Mouse (Mus musculus): ENCODE data around the gene Prdm11. TPM values are rescaled to one million over a fixed set of nuclear protein-coding genes. Genes with fewer than 3 reads are reported as not detected.

Gene Prdm11
- polyA plus RNA-seq (2015; fragmentation: Nextera tagmentation; extraction: Ambion mirVana) = 2.6 TPM in 2 replicates

- Histone ChIP-seq H3K36me3 (no peaks in the 10 kb centered on the region), H3K27me3 (no peaks in the 10 kb centered on the region), H3K9me3 (no peaks in the 10 kb centered on the region), H3K27ac (replicated peaks) (peak within 1 kb of the TSS; percentile 90), H3K4me3 (peak within 1 kb of the TSS; percentile 63), H3K9ac (replicated peaks) (peak within 1 kb of the TSS; percentile 85), H3K4me2 (replicated peaks) (peak within 1 kb of the TSS; percentile 70), H3K4me1 (peaks cover 24% of the 10 kb centered on the region)
- under 1% methylated on average over 90 of the region's 90 CpGs for WGBS
- peak; percentile 47 for ATAC-seq (replicated peaks)
Observed at GRCm38 (mm10) chr2:93045818-93046508, at the start of gene Prdm11. TSS of gene Prdm11 (minus strand) at chr2:93046167.

GRCm38 (mm10) chr2:93092347-93092746 is 46.4 kb upstream of the Prdm11 start:
- 63% methylated on average over 2 of the region's 2 CpGs for WGBS

GRCm38 (mm10) chr2:93091679-93092078 is 45.7 kb upstream of the Prdm11 start:
- Histone ChIP-seq H3K27me3 (no peaks in the 10 kb centered on the region), H3K4me3 (no peak overlapping the region), H3K27ac (replicated peaks) (peak overlapping the region; percentile 34; the same call in 1 of the 2 replicates), H3K4me2 (replicated peaks) (no peak overlapping the region), H3K36me3 (no peaks in the 10 kb centered on the region), H3K9ac (replicated peaks) (no peak overlapping the region), H3K9me3 (no peaks in the 10 kb centered on the region), H3K4me1 (peaks cover 28% of the 10 kb centered on the region)
- 4% methylated on average over 2 of the region's 2 CpGs for WGBS
- peak; percentile 65 for ATAC-seq (replicated peaks)

More at GRCm38 (mm10) chr2:93092347-93092746, 46.4 kb upstream of the Prdm11 start:
- no peaks in the 10 kb centered on the region for H3K36me3 ChIP-seq
- no peaks in the 10 kb centered on the region for H3K9me3 ChIP-seq
- no peaks in the 10 kb centered on the region for H3K27me3 ChIP-seq
- no peak for ATAC-seq (replicated peaks)
- H3K27ac ChIP-seq (replicated peaks) = peak overlapping the region; percentile 34; the same call in 1 of the 2 replicates
- no peak overlapping the region for H3K4me3 ChIP-seq
- peaks cover 28% of the 10 kb centered on the region for H3K4me1 ChIP-seq
- H3K9ac ChIP-seq (replicated peaks) = no peak overlapping the region
- H3K4me2 ChIP-seq (replicated peaks) = no peak overlapping the region

- no peaks in the 10 kb centered on the region for H3K27me3 ChIP-seq
- 41% methylated on average over 7 of the region's 7 CpGs for WGBS
- H3K4me1 ChIP-seq = peaks cover 39% of the 10 kb centered on the region
- H3K9ac ChIP-seq (replicated peaks) = no peak overlapping the region
- H3K36me3 ChIP-seq = no peaks in the 10 kb centered on the region
- no peak overlapping the region for H3K27ac ChIP-seq (replicated peaks)
- no peaks in the 10 kb centered on the region for H3K9me3 ChIP-seq
- peak; percentile 44 for ATAC-seq (replicated peaks)
- H3K4me2 ChIP-seq (replicated peaks) = no peak overlapping the region
- no peak overlapping the region for H3K4me3 ChIP-seq
Observed at GRCm38 (mm10) chr2:93089379-93090089, 43.6 kb upstream of the Prdm11 start.

- peaks cover 39% of the 10 kb centered on the region for H3K4me1 ChIP-seq
- no peak overlapping the region for H3K4me3 ChIP-seq
- H3K36me3 ChIP-seq = no peaks in the 10 kb centered on the region
- H3K9ac ChIP-seq (replicated peaks) = no peak overlapping the region
- H3K4me2 ChIP-seq (replicated peaks) = no peak overlapping the region
- WGBS = 91% methylated on average over 7 of the region's 7 CpGs
- ATAC-seq (replicated peaks) = no peak
- no peaks in the 10 kb centered on the region for H3K9me3 ChIP-seq
- no peaks in the 10 kb centered on the region for H3K27me3 ChIP-seq
- no peak overlapping the region for H3K27ac ChIP-seq (replicated peaks)
Observed at GRCm38 (mm10) chr2:93088006-93088405, 42.0 kb upstream of the Prdm11 start.

- Histone ChIP-seq H3K4me2 (replicated peaks) (no peak overlapping the region), H3K4me1 (peaks cover 22% of the 10 kb centered on the region), H3K27me3 (no peaks in the 10 kb centered on the region), H3K27ac (replicated peaks) (peak overlapping the region; percentile 52), H3K4me3 (no peak overlapping the region), H3K9ac (replicated peaks) (no peak overlapping the region), H3K9me3 (no peaks in the 10 kb centered on the region), H3K36me3 (no peaks in the 10 kb centered on the region)
- WGBS = 47% methylated on average over 8 of the region's 8 CpGs
- ATAC-seq (replicated peaks) = peak; percentile 62
Observed at GRCm38 (mm10) chr2:93085291-93086027, 39.5 kb upstream of the Prdm11 start.

GRCm38 (mm10) chr2:93084481-93084880 is 38.5 kb upstream of the Prdm11 start:
- no peak overlapping the region for H3K9ac ChIP-seq (replicated peaks)
- H3K9me3 ChIP-seq = no peaks in the 10 kb centered on the region
- no peak overlapping the region for H3K4me2 ChIP-seq (replicated peaks)
- no peak for ATAC-seq (replicated peaks)
- H3K27me3 ChIP-seq = no peaks in the 10 kb centered on the region
- no peaks in the 10 kb centered on the region for H3K36me3 ChIP-seq
- H3K4me3 ChIP-seq = no peak overlapping the region
- WGBS = 83% methylated on average over 5 of the region's 5 CpGs
- H3K4me1 ChIP-seq = peaks cover 12% of the 10 kb centered on the region
- no peak overlapping the region for H3K27ac ChIP-seq (replicated peaks)

GRCm38 (mm10) chr2:93083317-93083716 is 37.4 kb upstream of the Prdm11 start:
- Histone ChIP-seq H3K9ac (replicated peaks) (no peak overlapping the region), H3K27me3 (no peaks in the 10 kb centered on the region)
- 57% methylated on average over 4 of the region's 4 CpGs for WGBS

GRCm38 (mm10) chr2:93082846-93083245 is 36.9 kb upstream of the Prdm11 start:
- no peak overlapping the region for H3K4me3 ChIP-seq
- no peaks in the 10 kb centered on the region for H3K9me3 ChIP-seq
- H3K4me2 ChIP-seq (replicated peaks) = no peak overlapping the region
- ATAC-seq (replicated peaks) = no peak
- no peak overlapping the region for H3K9ac ChIP-seq (replicated peaks)
- H3K4me1 ChIP-seq = peaks cover 11% of the 10 kb centered on the region
- 45% methylated on average over 3 of the region's 3 CpGs for WGBS
- H3K36me3 ChIP-seq = no peaks in the 10 kb centered on the region
- H3K27me3 ChIP-seq = no peaks in the 10 kb centered on the region
- no peak overlapping the region for H3K27ac ChIP-seq (replicated peaks)

More at GRCm38 (mm10) chr2:93083317-93083716, 37.4 kb upstream of the Prdm11 start:
- no peaks in the 10 kb centered on the region for H3K36me3 ChIP-seq
- H3K27ac ChIP-seq (replicated peaks) = no peak overlapping the region
- no peaks in the 10 kb centered on the region for H3K9me3 ChIP-seq
- no peak overlapping the region for H3K4me3 ChIP-seq
- ATAC-seq (replicated peaks) = no peak
- peaks cover 11% of the 10 kb centered on the region for H3K4me1 ChIP-seq
- H3K4me2 ChIP-seq (replicated peaks) = no peak overlapping the region

- Histone ChIP-seq H3K36me3 (no peaks in the 10 kb centered on the region), H3K4me3 (no peak overlapping the region), H3K27ac (replicated peaks) (no peak overlapping the region), H3K4me1 (peaks cover 11% of the 10 kb centered on the region), H3K27me3 (no peaks in the 10 kb centered on the region), H3K9me3 (no peaks in the 10 kb centered on the region), H3K4me2 (replicated peaks) (no peak overlapping the region), H3K9ac (replicated peaks) (no peak overlapping the region)
- WGBS = 67% methylated on average over 5 of the region's 5 CpGs
- ATAC-seq (replicated peaks) = no peak
Observed at GRCm38 (mm10) chr2:93080871-93081608, 35.1 kb upstream of the Prdm11 start.

GRCm38 (mm10) chr2:93079394-93079793 is 33.4 kb upstream of the Prdm11 start:
- H3K36me3 ChIP-seq = no peaks in the 10 kb centered on the region
- 81% methylated on average over 4 of the region's 4 CpGs for WGBS
- H3K4me3 ChIP-seq = no peak overlapping the region
- no peak overlapping the region for H3K27ac ChIP-seq (replicated peaks)
- H3K4me1 ChIP-seq = no peaks in the 10 kb centered on the region; the same call in 1 of the 2 replicates
- no peaks in the 10 kb centered on the region for H3K27me3 ChIP-seq
- no peak overlapping the region for H3K9ac ChIP-seq (replicated peaks)
- H3K9me3 ChIP-seq = no peaks in the 10 kb centered on the region
- ATAC-seq (replicated peaks) = no peak
- no peak overlapping the region for H3K4me2 ChIP-seq (replicated peaks)
